In the genomic region with DNA sequence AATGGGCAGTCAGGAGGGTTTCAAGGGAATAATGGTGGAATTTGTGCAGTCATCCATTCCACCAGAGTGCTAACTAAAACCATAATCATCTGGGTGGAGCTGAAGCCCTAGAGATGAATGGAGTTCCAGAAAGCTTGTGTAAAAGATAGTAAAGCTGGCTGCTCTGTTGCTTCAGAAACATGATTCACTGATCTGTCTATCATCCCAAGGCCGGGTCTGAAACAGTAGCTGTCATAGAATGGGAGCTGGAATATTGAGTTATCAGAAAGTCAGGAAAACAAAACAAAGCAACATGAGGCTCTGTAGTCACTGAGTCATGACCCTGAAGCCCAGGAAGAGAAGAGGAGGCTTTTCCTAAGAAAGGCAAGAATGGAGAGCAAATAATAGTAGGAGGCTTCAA, we compare ENCODE assay signal across 24 mouse cellular contexts.
"Had no signal": no experiment of that assay in that cellular context is flagged by ENCODE, and none has a peak within 500 bp of the region (broad histone marks: within the 10 kb centered on the region; RNA-seq: fewer than 3 reads in every experiment).

No protein-coding gene starts in this region.

- H3K36me3 ChIP-seq: heart, embryonic 13.5 days; heart, embryonic 15.5 days; hindbrain, embryonic 13.5 days; hindbrain, embryonic 15.5 days; kidney, embryonic 15.5 days; limb, embryonic 13.5 days; limb, embryonic 15.5 days; liver, embryonic 12.5 days had no signal

- H3K4me3 ChIP-seq: heart, adult 2 months; heart, embryonic 13.5 days; heart, embryonic 15.5 days; hindbrain, embryonic 13.5 days; hindbrain, embryonic 15.5 days; kidney, embryonic 15.5 days; layer of hippocampus, adult 2 months; limb, embryonic 13.5 days; limb, embryonic 15.5 days; liver, embryonic 12.5 days had no signal

- H3K4me1 ChIP-seq: heart, embryonic 13.5 days; heart, embryonic 15.5 days; hindbrain, embryonic 15.5 days; kidney, embryonic 15.5 days; limb, embryonic 13.5 days; limb, embryonic 15.5 days; liver, embryonic 12.5 days had no signal

- DNase-seq: gastrocnemius, postnatal 14 days; gastrocnemius, postnatal 36 days; heart, adult 11 months; heart, adult 2 months; heart, postnatal 14 days; heart, postnatal 36 days; kidney, adult 11 months; kidney, adult 2 months; kidney, adult 9 months; kidney, postnatal 14 days; kidney, postnatal 4 days; left cerebral cortex, postnatal 4 days had no signal

- H3K27me3 ChIP-seq: heart, embryonic 13.5 days; heart, embryonic 15.5 days; hindbrain, embryonic 13.5 days; hindbrain, embryonic 15.5 days; kidney, embryonic 15.5 days; limb, embryonic 13.5 days; limb, embryonic 15.5 days; liver, embryonic 12.5 days had no signal

- H3K27ac ChIP-seq: heart, adult 2 months; heart, embryonic 13.5 days; heart, embryonic 15.5 days; hindbrain, embryonic 13.5 days; hindbrain, embryonic 15.5 days; hindbrain, postnatal 0 days; kidney, embryonic 15.5 days; kidney, postnatal 0 days; layer of hippocampus, adult 2 months; limb, embryonic 13.5 days; limb, embryonic 15.5 days; liver, embryonic 12.5 days; liver, embryonic 14.5 days had no signal
